In the genomic region with DNA sequence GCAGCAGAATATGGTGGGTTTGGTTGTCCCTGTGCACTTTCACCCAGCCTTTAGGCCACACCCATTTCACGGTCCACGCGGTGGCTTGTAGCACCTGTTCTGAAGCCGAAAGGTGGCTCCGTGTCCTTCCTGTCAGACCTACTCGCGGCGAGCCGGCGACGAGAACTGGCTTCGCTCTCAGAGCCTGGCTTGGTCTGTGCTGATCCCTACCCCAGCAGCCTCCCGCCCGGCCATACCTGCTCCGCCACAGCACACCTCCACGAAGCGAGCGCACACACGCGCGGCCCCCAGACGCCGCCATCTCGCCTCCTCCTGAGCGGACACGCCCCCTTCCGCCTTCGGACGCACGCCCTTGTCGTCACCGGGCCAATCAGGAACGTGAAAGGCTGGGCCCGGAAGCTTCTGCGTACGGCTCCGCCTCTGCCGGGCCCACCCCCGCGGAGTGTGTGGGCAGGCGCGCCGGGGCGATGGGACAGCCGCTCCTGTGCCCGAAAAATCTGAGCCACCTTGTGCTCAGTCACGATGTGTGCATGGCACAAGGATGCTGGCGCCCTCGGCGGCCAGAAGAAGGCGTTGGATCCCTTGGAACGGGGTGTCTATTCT, we compare ENCODE assay signal across 1 mouse cellular context.
A peak's percentile ranks its signal among the peaks of the same experiment; 100 is the strongest.
TF ChIP-seq lines count a peak whose summit lies in the region.

A gene (minus strand): TSS at position 334 of the 603 bp plus-strand sequence.

TF ChIP-seq in CH12.LX, 34 proteins besides CTCF, POLR2A, EP300 and RAD21 (continued from another document):
- TF ChIP-seq ZMIZ1 (IDR thresholded peaks at IDR 0.05; ENCODE audit: low read depth, low read length) (peak; percentile 74; the same call in 1 of the 2 replicates), MYC (IDR thresholded peaks at IDR 0.05; ENCODE audit: low read depth, low read length) (peak; percentile 88), MAX (IDR thresholded peaks at IDR 0.05; ENCODE audit: low read length) (peak; percentile 63; the same call in 1 of the 2 replicates), GABPA (IDR thresholded peaks at IDR 0.05; ENCODE audit: insufficient replicate concordance, low read depth, low read length) (no peak), IRF4 (IDR thresholded peaks at IDR 0.05; ENCODE audit: low read depth, low read length) (0 out of 2 replicates have a peak, but pooled peaks have one; percentile 16), USF1 (IDR thresholded peaks at IDR 0.05; ENCODE audit: low read depth, low read length) (no peak), ZC3H11A (IDR thresholded peaks at IDR 0.05; ENCODE audit: low read depth, low read length) (no peak), UBTF (IDR thresholded peaks at IDR 0.05; ENCODE audit: low read depth, low read length) (no peak), MAZ (IDR thresholded peaks at IDR 0.05; ENCODE audit: low read depth, low read length) (0 out of 2 replicates have a peak, but pooled peaks have one; percentile 64), USF2 (conservative IDR thresholded peaks at IDR 0.05; ENCODE audit: low read depth, low read length) (no peak), NELFE (IDR thresholded peaks at IDR 0.05; ENCODE audit: low read depth, low read length) (peak; percentile 85), ZNF384 (IDR thresholded peaks at IDR 0.05; ENCODE audit: low read depth, low read length) (no peak), ZKSCAN1 (IDR thresholded peaks at IDR 0.05; ENCODE audit: borderline replicate concordance, low read depth, low read length) (no peak), SMC3 (IDR thresholded peaks at IDR 0.05; ENCODE audit: low read depth, low read length) (no peak; the same call in 1 of the 2 replicates), JUN (IDR thresholded peaks at IDR 0.05; ENCODE audit: insufficient read depth, low read depth, low read length) (no peak), BHLHE40 (IDR thresholded peaks at IDR 0.05; ENCODE audit: low read depth, low read length) (no peak; the same call in 1 of the 2 replicates), MXI1 (IDR thresholded peaks at IDR 0.05; ENCODE audit: low read depth, low read length) (peak; percentile 96), TBP (conservative IDR thresholded peaks at IDR 0.05; ENCODE audit: low read depth, low read length) (0 out of 2 replicates have a peak, but pooled peaks have one; percentile 6), ETS1 (conservative IDR thresholded peaks at IDR 0.05; ENCODE audit: low read depth, low read length) (no peak), NRF1 (IDR thresholded peaks at IDR 0.05; ENCODE audit: low read depth, low read length) (peak; percentile 77)
